Mouse (Mus musculus) telencephalon, adult 2 months (tissue): ENCODE measurements around the gene Samd8.

Source experiments
- DNase-seq: peaks from one replicate; pipeline ENCODE4 v3.0.0-alpha.2; 2011; ENCODE audit warnings: low read depth, low spot score

Samd8 gene

DNA sequence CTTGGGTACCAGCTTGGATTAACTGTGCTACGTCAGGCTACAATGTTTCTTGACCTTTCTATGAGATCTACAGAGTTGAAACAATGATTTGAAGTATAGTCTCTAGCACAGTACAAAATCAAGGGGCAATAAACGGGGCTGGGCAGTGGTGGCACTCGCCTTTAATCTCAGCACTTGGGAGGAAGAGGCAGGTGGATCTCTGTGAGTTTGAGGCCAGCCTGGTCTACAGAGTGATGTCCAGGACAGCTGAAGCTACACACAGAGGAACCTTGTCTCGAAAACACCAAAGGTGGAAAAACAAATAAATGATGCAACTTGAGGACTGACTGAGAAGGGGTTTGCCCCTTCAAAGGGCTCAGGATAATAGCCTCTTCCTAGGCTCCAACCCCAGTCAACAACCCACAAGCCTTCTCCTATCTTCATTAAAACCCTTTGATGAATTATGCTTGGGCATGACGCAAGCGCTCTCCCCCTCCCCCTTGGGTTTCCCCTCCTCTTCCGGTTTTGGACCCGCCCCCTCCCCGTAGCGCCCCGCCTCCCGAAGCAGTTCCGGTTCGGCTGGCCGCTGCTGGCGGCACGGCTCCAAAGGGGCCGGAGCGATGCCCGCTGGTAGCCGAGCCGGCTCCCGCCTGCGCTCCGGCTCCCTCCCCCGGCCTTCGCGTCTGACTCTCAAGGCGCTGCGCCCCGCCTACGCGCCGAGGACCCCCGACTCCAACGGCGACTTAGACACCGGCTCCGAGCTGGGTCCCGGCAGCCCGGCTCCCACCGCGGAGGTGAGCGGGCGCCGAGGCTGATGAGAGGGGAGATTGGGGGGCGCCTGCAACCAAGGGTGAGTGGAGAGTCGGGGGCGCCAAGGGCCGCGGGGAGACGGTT is at the start of gene Samd8:
TSS of gene Samd8 (plus strand) at position 524 of the 873 bp plus-strand sequence.
- peak; percentile 82 for DNase-seq

DNA sequence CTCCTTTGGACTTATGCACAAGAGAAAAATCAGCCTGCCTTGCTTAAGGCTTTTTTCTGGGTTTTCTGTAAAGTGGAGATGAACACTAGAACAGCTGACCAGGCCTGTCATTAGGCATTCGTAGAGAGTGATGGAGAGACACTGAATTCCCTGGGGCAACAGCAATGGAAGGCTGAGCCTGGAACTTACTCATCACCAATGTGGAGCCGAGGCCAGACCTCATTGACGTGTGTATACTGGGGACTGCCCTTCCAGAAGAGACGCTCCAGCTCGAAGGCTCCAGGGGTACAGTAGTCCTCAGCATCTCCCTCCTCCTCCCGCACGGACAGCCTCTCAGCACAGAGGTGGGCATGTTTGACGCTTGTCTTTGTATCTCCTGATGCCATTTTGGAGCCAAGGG is 47.6 kb upstream of the Samd8 start:
- no peak for DNase-seq

DNA sequence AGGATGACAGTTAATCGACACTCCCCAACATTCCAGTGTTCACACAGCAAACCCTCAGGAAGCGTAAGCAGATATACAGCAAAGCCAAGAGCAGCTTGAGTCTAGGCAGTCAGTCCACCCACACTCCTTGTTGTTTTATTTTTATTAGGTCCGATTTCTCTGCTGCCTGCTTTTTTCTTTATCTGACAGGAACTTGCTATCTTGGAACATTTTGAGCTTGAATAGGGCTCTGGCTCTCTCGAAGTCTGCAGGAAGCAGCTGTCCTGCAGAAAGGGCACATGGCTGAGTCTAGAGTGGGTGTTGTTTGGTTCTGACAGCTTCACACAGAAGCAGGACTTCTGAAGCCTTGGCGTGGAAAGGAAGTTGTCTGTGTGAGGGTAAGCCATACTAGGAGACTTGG is 47.1 kb upstream of the Samd8 start:
- DNase-seq: no peak

- DNase-seq: no peak
Measured at GRCm38 (mm10) chr14:21705462-21705861, 44.9 kb upstream of the Samd8 start.

DNA sequence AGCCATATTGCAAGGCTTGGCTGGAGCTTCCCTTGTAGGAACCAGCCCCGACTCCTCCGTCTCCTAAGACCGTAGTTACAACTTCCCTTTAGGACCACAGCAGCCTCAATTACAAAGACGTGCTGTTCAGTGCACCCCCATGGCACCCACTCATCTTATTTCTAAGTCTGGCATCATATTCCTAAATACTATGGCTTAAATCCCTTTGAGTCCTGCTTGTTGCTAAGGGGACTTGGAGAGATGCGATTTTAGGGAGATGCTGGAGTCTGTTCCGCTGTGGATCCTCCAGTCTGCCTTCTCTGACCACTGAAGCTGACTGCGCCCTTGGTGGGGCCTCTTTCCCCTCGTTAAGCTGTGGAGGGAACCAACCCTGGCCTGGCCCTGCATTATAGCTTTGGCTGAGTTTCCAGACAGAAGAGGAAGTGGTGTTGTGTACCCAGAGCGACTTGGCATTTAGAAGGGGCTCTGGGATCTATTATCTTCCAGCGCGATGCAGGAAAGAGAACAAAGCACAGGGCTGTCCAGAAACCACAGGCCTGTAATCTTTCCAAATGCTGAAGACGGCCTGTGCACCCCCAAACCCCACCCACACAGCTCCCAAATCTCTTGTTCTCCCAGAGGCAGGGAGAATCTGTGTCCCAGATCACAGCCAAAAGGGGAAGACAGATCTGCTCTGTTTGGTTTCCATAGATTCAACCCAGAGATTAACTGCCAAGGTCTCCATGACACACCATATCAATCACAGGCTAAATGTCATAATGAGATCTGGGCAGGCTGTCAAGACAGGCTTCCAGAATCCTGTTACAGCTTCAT is 43.4 kb upstream of the Samd8 start:
- DNase-seq: no peak

- no peak for DNase-seq
Measured at GRCm38 (mm10) chr14:21709545-21709944, 40.8 kb upstream of the Samd8 start.

- no peak for DNase-seq
Measured at GRCm38 (mm10) chr14:21711231-21711630, 39.1 kb upstream of the Samd8 start.

- no peak for DNase-seq
Measured at GRCm38 (mm10) chr14:21714486-21714885, 35.8 kb upstream of the Samd8 start, which contains the start of gene Dupd1. Dupd1 (minus strand) TSS chr14:21714576.

DNA sequence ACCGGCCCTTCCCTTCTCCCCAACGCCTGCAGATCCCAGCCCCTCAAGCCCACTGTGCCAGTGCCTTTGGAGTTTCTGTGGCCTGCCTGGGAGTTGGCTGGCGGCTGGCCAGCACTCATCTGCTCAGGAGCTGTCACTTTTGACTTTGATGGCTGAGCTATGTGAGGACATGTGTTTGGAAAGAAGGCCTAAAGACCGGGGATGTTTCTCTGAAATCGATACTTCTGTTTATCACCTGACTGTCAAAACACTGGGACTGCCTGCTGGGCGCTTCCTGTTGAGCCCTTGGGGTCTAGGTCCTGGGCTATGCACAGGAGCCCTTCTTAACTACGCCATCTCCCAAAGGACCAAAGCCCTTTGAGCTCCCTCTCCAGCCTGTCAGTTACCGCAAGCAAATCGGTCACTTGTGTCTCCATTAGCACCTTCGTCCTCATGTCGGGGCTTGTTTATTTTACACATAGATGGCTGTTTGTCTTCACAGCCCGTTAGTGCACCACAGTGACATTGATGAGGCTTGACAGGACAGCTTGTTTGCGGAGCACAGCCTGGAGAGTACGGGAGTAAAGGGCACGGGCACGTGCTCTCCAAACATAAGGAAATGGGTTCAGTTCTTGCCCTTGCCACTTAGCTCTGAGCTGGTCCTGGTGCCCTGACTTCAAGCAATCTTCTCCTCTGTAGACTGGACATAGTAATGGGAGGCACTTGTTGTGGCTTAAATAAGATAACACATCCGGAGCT is 30.5 kb upstream of the Samd8 start:
- no peak for DNase-seq

GRCm38 (mm10) chr14:21720430-21721205 is 29.7 kb upstream of the Samd8 start:
- no peak for DNase-seq

GRCm38 (mm10) chr14:21722021-21722698 is 28.2 kb upstream of the Samd8 start:
- DNase-seq: no peak

DNA sequence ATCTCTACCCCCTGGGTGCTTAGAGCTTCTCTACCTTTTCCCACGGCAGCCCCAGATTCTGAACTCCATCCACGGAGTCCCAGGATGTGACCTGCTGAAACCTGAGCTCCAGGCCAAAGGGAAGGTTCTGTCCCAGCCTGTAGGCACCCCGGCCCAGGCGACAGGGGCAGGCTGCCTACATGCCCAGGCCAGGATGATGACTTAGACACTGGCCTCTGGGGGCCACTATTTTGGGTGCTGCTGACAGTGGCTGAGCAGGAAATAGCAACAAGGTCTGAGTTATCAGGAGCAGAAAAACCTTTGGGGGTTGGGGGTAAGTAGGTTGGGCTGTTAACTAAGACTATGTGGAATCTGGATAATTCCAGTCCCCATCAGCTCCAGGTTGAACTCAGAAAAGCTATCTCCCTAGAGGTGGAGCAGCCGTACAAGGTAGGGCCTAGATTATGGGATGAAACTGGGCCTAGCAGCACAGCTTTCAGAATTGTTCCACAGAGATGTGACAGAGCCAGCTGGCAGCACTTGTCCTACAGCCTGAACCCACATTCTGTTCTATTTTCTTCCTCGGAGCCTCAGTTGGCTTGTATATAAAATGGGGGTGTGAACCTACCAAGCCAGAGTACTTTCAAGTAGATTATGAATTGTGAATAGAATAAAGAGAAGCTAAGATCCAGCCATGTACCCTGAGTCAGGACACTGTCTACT is 21.1 kb upstream of the Samd8 start:
- DNase-seq: peak; percentile 82

DNA sequence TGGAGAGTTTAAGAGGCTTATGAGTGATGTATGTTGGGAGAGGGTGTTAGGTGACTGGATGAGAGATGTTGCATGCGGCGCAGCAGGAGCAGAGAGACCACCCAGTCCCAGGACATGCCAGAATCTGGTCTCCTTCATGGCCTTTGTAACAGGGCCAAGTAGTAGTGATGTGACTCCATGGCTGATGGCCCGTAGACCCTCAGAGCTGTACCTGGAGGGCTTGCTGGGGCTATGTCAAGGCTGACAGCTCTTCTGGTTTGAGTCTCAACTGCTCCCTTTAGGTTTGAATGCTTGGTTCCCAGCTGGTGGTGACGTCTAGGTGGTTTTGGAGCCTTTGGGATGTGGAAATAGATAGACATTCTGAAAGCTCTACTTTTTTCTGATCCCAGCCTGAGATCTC is 20.4 kb upstream of the Samd8 start:
- no peak for DNase-seq

DNA sequence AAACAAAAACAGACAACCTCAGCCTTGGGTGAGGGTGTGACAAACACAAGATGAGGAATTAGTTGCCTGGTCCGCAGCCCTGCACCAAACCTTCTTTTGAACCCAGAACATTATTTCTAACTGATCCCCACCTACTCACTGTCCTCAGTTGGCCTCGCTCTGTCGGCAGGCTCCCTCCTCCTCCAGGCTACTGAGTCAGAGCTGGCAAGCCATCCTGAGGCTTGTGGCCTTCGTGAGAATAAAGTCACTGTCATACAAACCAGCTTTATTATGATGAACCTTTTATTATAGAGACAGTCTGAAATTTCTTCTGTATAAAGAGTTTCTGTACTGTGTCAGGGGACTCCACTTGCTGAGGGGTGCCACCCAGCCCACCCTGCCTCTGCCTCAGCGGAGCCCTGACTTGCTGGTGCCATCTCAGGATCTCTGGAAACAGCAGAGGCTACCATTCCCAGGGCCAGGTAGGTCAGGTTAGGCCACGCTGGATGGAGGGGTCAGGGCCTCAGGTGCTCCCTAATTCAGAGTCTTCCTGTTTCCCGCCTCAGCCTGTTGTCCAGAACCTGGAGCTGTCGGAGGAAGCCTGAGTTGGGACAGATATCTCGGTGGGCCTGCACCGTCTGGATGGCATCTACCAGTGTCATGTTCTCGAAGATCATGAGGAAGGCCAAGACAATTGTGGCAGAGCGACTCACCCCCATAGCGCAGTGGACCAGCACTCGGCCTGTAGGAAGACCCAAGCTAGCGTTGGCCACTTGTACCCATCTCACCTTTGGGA is 17.0 kb upstream of the Samd8 start:
- no peak for DNase-seq

DNA sequence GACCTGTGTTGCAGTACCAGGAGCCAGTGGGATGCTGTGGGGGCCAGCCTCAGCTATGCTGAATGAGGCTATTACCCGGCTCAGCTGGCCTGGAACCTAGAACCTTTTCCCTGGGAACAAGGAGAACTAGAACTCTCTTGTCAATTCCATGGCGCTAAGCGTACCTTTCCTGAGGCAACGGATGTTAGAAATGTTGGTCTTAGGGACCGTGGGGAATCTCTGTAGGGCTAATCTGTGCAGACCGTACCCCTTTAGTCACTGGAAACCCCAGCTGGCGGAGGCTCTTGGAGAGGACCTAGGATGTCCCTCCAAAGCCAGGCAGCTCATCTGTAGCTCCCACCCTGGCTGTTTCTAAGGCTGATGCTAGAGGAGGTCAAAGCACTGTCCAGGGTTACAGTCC is 10.0 kb upstream of the Samd8 start:
- no peak for DNase-seq

DNA sequence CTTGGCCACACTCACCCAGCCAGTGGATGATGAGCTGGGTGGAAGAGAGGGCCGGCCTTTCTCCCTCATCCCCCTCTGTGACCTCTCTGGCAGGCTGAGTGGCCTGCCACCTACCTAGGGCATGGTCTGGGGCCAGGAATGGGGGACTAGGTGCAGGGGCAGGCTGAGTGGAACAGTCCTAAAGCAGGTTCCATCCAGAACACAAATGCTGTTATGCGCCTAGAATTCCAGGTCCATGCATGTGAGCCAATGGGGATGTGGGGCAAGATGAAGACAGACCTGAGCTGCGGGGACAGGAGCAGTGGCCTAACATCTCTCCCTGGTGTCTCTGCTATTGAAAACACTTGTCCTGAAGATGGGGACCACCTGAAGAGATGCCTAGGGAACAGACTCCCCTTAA is 9.0 kb upstream of the Samd8 start:
- no peak for DNase-seq

DNA sequence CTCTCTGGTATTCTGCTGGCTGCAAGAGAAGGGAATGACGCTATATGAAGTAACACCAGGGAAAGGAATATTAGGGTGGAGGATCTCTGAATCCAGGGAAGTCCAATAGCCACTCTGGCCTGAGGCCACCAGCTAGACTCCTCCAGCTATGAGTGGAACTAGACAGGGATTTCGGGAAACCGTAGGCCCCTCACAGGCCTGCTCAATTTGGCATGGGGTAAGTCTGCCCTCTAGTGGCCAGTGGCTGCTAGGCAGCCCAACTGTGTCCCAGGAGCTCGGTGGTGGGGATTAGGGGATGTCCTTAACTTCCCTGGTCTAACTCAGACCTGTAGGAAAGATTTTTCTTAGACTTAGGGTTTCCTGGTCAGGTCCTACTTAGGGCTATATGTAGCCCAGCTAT is 8.5 kb upstream of the Samd8 start:
- DNase-seq: no peak

- DNase-seq: no peak
Measured at GRCm38 (mm10) chr14:21742441-21742840, 7.9 kb upstream of the Samd8 start.

DNA sequence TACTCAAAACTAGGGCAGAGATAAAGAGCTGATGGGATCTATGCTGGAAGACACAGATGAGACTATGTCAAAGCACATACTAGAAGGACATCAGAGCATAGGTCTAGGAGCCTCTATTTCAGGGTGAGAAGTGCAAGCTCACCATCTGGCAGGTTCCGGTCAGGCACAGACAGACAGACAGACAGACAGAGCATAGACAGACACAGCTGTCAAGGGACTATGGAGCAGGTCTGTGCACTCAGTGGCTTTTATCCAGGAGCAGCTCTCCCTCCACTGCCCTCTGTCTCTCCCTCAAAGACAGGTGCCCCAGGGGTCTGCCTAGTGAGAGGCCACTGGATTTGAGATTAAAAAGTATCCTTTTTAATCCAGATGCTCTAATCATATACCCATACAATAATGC is 6.2 kb upstream of the Samd8 start:
- no peak for DNase-seq
